Mouse (Mus musculus) ES-Bruce4 (cell line): ENCODE data around the gene Wdr82.

Experiments used
- CTCF ChIP-seq: IDR thresholded peaks from one replicate; pipeline ENCODE4 v1.8.1; 2011; ENCODE audit warnings: low read depth, low read length
- POLR2A ChIP-seq: IDR thresholded peaks from one replicate; pipeline ENCODE4 v1.8.1; 2011; ENCODE audit warnings: low read length; ENCODE audit not compliant: insufficient read depth

- no peak for TF ChIP-seq POLR2A
- no peak for TF ChIP-seq CTCF
These were observed 9.2 kb downstream of the Wdr82 start for GRCm38 (mm10) chr9:106179964-106180363.
